Mouse (Mus musculus) kidney, embryonic 15.5 days (tissue): Measurements from ENCODE around the gene Slc25a39. TPM values are rescaled to one million over a fixed set of nuclear protein-coding genes. Genes with fewer than 3 reads are reported as not detected.
"Not testable (repeated sequence)": the region's sequence is repeated elsewhere in the genome, so short reads cannot be mapped to it uniquely, and the experiment has no call there.

Experiments
- ATAC-seq: fragments of 200-750 bp; cut with Nextera tagmentation; replicated peaks from 2 replicates; pipeline ENCODE4 v1.8.0; 2017; ENCODE audit warnings: moderate TSS enrichment; ENCODE audit not compliant: low FRiP score
- H3K27ac ChIP-seq: fragments of 300-500 bp; sonication (generic); 2 replicates; pipeline ENCODE4 v1.5.1; 2015; ENCODE audit warnings: mild to moderate bottlenecking, inconsistent platforms
- H3K27me3 ChIP-seq: fragments of 300-500 bp; sonication (generic); 2 replicates; pipeline ENCODE4 v1.6.1; 2015; ENCODE audit warnings: inconsistent platforms
- H3K36me3 ChIP-seq: fragments of 300-500 bp; sonication (generic); 2 replicates; pipeline ENCODE4 v1.6.1; 2015; ENCODE audit warnings: inconsistent platforms
- H3K4me1 ChIP-seq: fragments of 300-500 bp; sonication (generic); 2 replicates; pipeline ENCODE4 v1.6.1; 2015; ENCODE audit warnings: inconsistent platforms
- H3K4me2 ChIP-seq: fragments of 300-500 bp; sonication (generic); 2 replicates; pipeline ENCODE4 v1.6.1; 2015; ENCODE audit warnings: moderate library complexity, mild to moderate bottlenecking, inconsistent platforms
- H3K4me3 ChIP-seq: fragments of 300-500 bp; sonication (generic); replicated peaks from 2 replicates; pipeline ENCODE4 v1.5.1; 2015; ENCODE audit warnings: mild to moderate bottlenecking, inconsistent platforms
- H3K9ac ChIP-seq: fragments of 300-500 bp; sonication (generic); 2 replicates; pipeline ENCODE4 v1.6.1; 2015; ENCODE audit warnings: mild to moderate bottlenecking, inconsistent platforms
- H3K9me3 ChIP-seq: fragments of 300-500 bp; sonication (generic); replicated peaks from 2 replicates; pipeline ENCODE4 v1.6.1; 2016; ENCODE audit warnings: inconsistent platforms
- WGBS: fragments of 180-500 bp; shearing (Covaris S2); methylation state at CpG from one replicate; pipeline ENCODE4 v1.1.7; 2015; ENCODE audit warnings: mixed read lengths; 5-methylcytosine and 5-hydroxymethylcytosine counted together
- polyA plus RNA-seq: library from polyadenylated mRNA; unstranded; fragments of >200 nt; fragmentation: Nextera tagmentation; extraction: Ambion mirVana; gene quantifications from 2 replicates; pipeline ENCODE4 v1.2.1, GENCODE M21; 2015

Gene Slc25a39
- polyA plus RNA-seq, 1 experiment from 2014 or later = 298 TPM

GRCm38 (mm10) chr11:102373646-102374045 is 34.1 kb downstream of the Slc25a39 start:
- WGBS = 38% methylated on average over 2 of the region's 2 CpGs
- no peak overlapping the region for H3K9ac ChIP-seq
- H3K4me1 ChIP-seq = peaks cover 26% of the 10 kb centered on the region
- peaks cover 16% of the 10 kb centered on the region for H3K27me3 ChIP-seq
- no peak overlapping the region for H3K4me2 ChIP-seq
- H3K27ac ChIP-seq = no peak overlapping the region
- 0 out of 2 replicates have a peak, but pooled peaks cover 2% of the 10 kb centered on the region for H3K9me3 ChIP-seq
- ATAC-seq = no peak
- H3K4me3 ChIP-seq = no peak overlapping the region
- H3K36me3 ChIP-seq = no peaks in the 10 kb centered on the region

GRCm38 (mm10) chr11:102372936-102373335 is 34.8 kb downstream of the Slc25a39 start:
- H3K4me3 ChIP-seq = no peak overlapping the region
- H3K9ac ChIP-seq = no peak overlapping the region
- no peak overlapping the region for H3K4me2 ChIP-seq
- H3K27me3 ChIP-seq = peaks cover 16% of the 10 kb centered on the region
- H3K4me1 ChIP-seq = peaks cover 26% of the 10 kb centered on the region
- no peak for ATAC-seq
- H3K27ac ChIP-seq = no peak overlapping the region
- no peaks in the 10 kb centered on the region for H3K36me3 ChIP-seq
- 40% methylated on average over 14 of the region's 14 CpGs for WGBS
- no peaks in the 10 kb centered on the region for H3K9me3 ChIP-seq

GRCm38 (mm10) chr11:102371926-102372685 is 35.6 kb downstream of the Slc25a39 start:
- no peak for ATAC-seq
- no peak overlapping the region for H3K4me3 ChIP-seq
- H3K9me3 ChIP-seq = no peaks in the 10 kb centered on the region
- no peak overlapping the region for H3K9ac ChIP-seq
- 82% methylated on average over 12 of the region's 12 CpGs for WGBS
- no peaks in the 10 kb centered on the region for H3K36me3 ChIP-seq
- H3K4me1 ChIP-seq = peaks cover 26% of the 10 kb centered on the region
- no peak overlapping the region for H3K27ac ChIP-seq
- peaks cover 16% of the 10 kb centered on the region for H3K27me3 ChIP-seq
- H3K4me2 ChIP-seq = no peak overlapping the region

DNA sequence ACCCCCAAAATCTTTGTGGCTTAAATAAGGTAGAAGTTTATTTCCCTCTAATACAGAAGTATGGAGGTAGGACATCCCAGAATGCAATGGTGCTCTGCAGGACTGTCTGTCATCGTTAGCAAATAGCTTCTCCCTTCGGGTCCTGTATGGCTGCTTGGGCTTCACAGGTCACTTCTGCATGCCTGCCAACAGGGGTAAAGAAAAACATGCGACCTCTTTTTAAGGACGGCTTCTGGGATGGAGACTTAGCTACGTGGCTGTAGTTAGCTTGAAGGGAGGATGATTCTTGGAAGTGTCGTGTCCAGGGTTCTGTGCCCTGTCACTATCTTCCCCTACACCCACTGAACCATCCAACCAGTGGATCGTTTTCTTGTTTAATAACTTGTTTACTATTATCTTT is 37.5 kb downstream of the Slc25a39 start:
- no peak overlapping the region for H3K4me3 ChIP-seq
- H3K4me1 ChIP-seq = peaks cover 11% of the 10 kb centered on the region
- no peak overlapping the region for H3K4me2 ChIP-seq
- no peaks in the 10 kb centered on the region for H3K9me3 ChIP-seq
- H3K36me3 ChIP-seq = no peaks in the 10 kb centered on the region
- no peak for ATAC-seq
- H3K27ac ChIP-seq = no peak overlapping the region
- H3K27me3 ChIP-seq = peaks cover 16% of the 10 kb centered on the region
- H3K9ac ChIP-seq = no peak overlapping the region
- 50% methylated on average over 7 of the region's 7 CpGs for WGBS

GRCm38 (mm10) chr11:102369263-102369662 is 38.5 kb downstream of the Slc25a39 start:
- ATAC-seq = no peak
- no peak overlapping the region for H3K27ac ChIP-seq
- peaks cover 7% of the 10 kb centered on the region; the same call in 1 of the 2 replicates for H3K4me1 ChIP-seq
- peaks cover 16% of the 10 kb centered on the region for H3K27me3 ChIP-seq
- H3K9ac ChIP-seq = no peak overlapping the region
- no peak overlapping the region for H3K4me2 ChIP-seq
- no peaks in the 10 kb centered on the region for H3K36me3 ChIP-seq
- 56% methylated on average over 4 of the region's 4 CpGs for WGBS
- H3K9me3 ChIP-seq = no peaks in the 10 kb centered on the region
- no peak overlapping the region for H3K4me3 ChIP-seq

DNA sequence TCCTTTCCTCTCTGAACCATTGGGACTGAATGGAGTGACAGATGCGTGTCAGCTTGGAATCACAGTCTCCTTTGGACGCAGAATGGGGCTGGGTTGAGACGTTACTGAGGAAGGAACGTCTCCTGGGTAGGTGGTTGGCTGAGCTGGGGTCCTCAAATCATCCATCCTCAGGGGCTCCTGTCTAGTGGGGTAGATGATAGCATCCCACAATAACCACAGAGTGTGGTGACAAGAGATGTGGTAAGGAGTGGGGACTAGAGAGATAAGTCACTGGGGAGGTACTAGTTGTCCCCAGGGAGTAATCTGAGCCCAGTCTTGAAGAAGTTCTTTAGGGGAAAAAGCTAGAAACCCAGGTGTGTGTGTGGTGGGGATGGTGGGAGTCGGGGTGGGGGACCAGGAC is 39.4 kb downstream of the Slc25a39 start:
- no peak overlapping the region for H3K4me2 ChIP-seq
- no peak overlapping the region for H3K27ac ChIP-seq
- no peaks in the 10 kb centered on the region for H3K36me3 ChIP-seq
- H3K4me1 ChIP-seq = peaks cover 7% of the 10 kb centered on the region; the same call in 1 of the 2 replicates
- H3K9ac ChIP-seq = no peak overlapping the region
- peaks cover 12% of the 10 kb centered on the region for H3K27me3 ChIP-seq
- ATAC-seq = no peak
- WGBS = 82% methylated on average over 5 of the region's 5 CpGs
- H3K9me3 ChIP-seq = no peaks in the 10 kb centered on the region
- H3K4me3 ChIP-seq = no peak overlapping the region

DNA sequence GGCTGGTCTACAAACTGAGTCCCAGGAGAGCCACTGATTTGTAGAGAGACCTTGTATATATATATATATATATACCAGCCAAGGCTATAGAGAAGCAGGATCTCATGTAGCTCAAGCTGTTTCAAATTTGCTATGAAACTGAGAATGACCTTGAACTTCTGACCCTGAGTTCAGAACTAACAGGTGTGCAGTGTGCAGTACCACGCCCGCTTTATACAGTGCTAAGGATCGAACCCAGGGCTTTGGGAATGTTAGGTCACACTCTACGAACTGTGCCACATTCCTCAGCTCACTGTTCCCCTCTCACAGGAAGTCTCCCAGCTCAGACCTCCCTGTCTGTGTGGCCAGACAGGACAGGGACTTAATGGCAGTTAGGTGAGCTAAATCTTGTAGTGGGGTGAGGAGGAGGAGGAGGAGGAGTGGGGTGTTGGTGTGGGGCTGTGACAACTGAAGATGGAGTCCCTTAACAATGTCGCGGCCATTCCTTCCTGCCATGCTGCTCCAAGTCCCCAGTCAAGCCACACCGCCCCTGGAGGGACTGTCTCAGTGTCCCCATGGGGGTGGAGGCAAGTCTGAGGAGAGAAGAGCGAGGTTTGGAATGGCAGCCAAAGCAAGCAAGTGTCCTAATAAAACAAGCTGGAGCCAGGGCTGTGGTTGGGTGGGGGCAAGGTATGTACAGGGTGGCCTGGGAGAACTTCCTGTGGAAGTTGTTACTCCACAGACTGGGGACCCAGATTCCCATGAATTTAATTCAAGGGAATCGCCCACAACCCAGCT is 40.1 kb downstream of the Slc25a39 start:
- H3K36me3 ChIP-seq = no peaks in the 10 kb centered on the region
- H3K4me3 ChIP-seq = no peak overlapping the region
- H3K4me1 ChIP-seq = peaks cover 7% of the 10 kb centered on the region; the same call in 1 of the 2 replicates
- H3K4me2 ChIP-seq = no peak overlapping the region
- no peak for ATAC-seq
- 67% methylated on average over 9 of the region's 9 CpGs for WGBS
- H3K27me3 ChIP-seq = peaks cover 7% of the 10 kb centered on the region
- no peak overlapping the region for H3K9ac ChIP-seq
- H3K9me3 ChIP-seq = no peaks in the 10 kb centered on the region
- no peak overlapping the region for H3K27ac ChIP-seq

- H3K27me3 ChIP-seq, H3K27ac ChIP-seq, H3K9me3 ChIP-seq, H3K4me3 ChIP-seq, H3K36me3 ChIP-seq, ATAC-seq, H3K4me2 ChIP-seq, H3K9ac ChIP-seq, H3K4me1 ChIP-seq: not testable (repeated sequence)
- 87% methylated on average over 8 of the region's 8 CpGs for WGBS
Observed at GRCm38 (mm10) chr11:102366103-102366502, 41.6 kb downstream of the Slc25a39 start, which contains the start of gene Slc4a1. Slc4a1 (minus strand) TSS chr11:102366203.

GRCm38 (mm10) chr11:102365699-102366098 is 42.0 kb downstream of the Slc25a39 start:
- WGBS = 43% methylated on average over 4 of the region's 4 CpGs
- H3K9ac ChIP-seq = no peak overlapping the region
- no peak overlapping the region for H3K27ac ChIP-seq

DNA sequence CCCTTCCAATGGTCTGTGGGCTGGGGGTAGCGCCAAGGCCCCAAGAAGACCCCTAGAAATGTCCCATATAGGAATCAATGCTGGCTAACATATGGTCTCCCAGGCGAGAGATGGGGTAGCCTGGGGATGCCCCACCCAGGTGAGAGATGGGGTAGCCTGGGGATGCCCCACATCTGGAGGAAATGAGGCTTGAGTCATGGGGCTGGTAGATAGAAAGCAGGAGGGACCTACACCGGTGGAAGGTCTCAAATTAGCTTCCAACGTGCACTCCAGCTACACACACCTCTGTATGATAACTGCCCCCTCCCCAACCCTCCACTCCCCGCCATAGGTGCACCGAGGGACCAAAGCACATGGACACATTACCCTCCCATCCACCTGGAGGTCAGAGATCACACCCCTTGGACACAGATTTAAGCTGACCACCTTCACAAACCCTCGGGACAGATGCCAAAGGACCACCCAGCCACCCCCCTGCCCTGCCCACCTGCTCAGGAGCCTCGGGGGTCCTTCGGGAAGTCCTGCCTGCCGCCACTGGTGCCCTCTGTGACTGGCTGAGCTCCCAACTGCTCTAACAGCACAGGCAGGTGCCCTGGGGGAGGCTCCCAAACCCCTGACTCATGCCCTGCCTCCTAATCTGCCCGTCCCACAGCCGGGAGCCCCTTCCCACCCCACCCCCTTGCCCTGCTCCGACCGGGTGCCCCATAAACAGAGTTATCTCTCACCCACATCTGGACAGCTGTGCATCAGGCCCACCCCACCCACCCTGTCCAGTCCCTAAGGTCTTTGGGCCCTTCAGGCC is 43.0 kb downstream of the Slc25a39 start:
- no peaks in the 10 kb centered on the region for H3K27me3 ChIP-seq
- H3K4me1 ChIP-seq = peaks cover 7% of the 10 kb centered on the region; the same call in 1 of the 2 replicates
- H3K36me3 ChIP-seq = no peaks in the 10 kb centered on the region
- ATAC-seq = peak; percentile 85
- no peak overlapping the region for H3K4me2 ChIP-seq
- no peak overlapping the region for H3K4me3 ChIP-seq
- H3K9me3 ChIP-seq = no peaks in the 10 kb centered on the region
- no peak overlapping the region for H3K27ac ChIP-seq
- no peak overlapping the region for H3K9ac ChIP-seq
- WGBS = 66% methylated on average over 14 of the region's 14 CpGs

More at GRCm38 (mm10) chr11:102365699-102366098, 42.0 kb downstream of the Slc25a39 start:
- peaks cover 7% of the 10 kb centered on the region; the same call in 1 of the 2 replicates for H3K4me1 ChIP-seq
- no peaks in the 10 kb centered on the region for H3K36me3 ChIP-seq
- H3K27me3 ChIP-seq = no peaks in the 10 kb centered on the region
- ATAC-seq = no peak
- H3K4me2 ChIP-seq = no peak overlapping the region
- no peaks in the 10 kb centered on the region for H3K9me3 ChIP-seq
- H3K4me3 ChIP-seq = no peak overlapping the region

DNA sequence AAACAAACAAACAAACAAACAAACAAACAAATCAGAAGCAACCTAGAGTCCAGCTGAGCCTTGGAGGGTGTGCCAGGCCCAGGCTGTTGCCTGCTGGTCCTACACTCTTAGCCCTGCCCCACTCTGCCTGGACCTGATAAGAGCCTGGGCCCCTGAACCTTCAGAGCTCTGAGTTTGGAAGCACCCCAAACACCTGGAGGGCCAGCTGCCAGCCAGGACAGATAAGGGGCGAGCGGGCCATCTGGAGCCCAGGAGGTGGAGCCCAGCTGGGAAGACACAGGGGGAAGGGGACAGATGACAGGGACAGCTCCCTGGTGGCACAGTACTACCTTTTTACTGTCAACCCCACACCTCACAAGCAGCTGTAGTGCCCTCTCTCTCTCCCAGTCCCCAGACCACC is 44.1 kb downstream of the Slc25a39 start:
- no peak overlapping the region for H3K4me3 ChIP-seq
- H3K4me2 ChIP-seq = no peak overlapping the region
- no peak overlapping the region for H3K27ac ChIP-seq
- no peaks in the 10 kb centered on the region for H3K36me3 ChIP-seq
- no peak overlapping the region for H3K9ac ChIP-seq
- peak; percentile 79 for ATAC-seq
- no peaks in the 10 kb centered on the region for H3K9me3 ChIP-seq
- WGBS = 60% methylated on average over 2 of the region's 2 CpGs
- H3K4me1 ChIP-seq = no peaks in the 10 kb centered on the region; the same call in 1 of the 2 replicates
- H3K27me3 ChIP-seq = no peaks in the 10 kb centered on the region
